ENCODE assay signal across 9 mouse cellular contexts in the genomic region with DNA sequence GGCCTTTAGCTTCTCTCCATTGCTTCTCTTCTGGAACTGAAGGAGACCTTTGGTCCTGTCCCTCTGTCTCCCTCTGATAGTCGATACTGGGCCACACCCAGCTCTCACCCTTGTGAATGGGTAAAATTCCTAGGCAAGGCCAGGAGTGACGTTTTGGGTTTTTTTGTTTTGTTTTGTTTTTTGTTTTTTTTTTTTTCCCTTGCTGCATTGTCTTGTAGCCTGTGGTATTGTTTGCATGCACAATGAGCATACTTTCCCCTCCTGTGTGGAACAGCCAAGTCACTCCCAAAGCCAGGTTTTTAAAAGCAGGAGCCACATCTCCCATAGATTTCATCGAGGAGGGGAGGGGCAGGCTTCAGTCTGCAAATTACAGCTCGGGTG. TPM values are rescaled to one million over a fixed set of nuclear protein-coding genes. Genes with fewer than 3 reads are reported as not detected.
A peak's percentile ranks its signal among the peaks of the same experiment; 100 is the strongest.
DNase-seq lines count a peak whose midpoint lies in the region; ATAC-seq and TF ChIP-seq lines count a peak whose summit lies in the region.
"Had no signal": no experiment of that assay in that cellular context is flagged by ENCODE, and none has a peak within 500 bp of the region (broad histone marks: within the 10 kb centered on the region; RNA-seq: fewer than 3 reads in every experiment).

No protein-coding gene starts in this region.

- DNase-seq in gastrocnemius, adult 2 months: no peak
- no peak for DNase-seq in gastrocnemius, postnatal 10 days
- DNase-seq in liver, embryonic 11.5 days (ENCODE audit: low spot score): no peak
- DNase-seq in liver, postnatal 0 days: no peak
- DNase-seq in right cerebral cortex, adult 18-20 months: no peak
- no peak for DNase-seq in retina, embryonic 14.5 days (ENCODE audit: low spot score)
- DNase-seq: lung, adult 2 months had no signal

- no peaks in the 10 kb centered on the region for H3K36me3 ChIP-seq in liver, embryonic 11.5 days (ENCODE audit: control insufficient read depth, insufficient read depth, low read length)
- no peaks in the 10 kb centered on the region for H3K36me3 ChIP-seq in liver, postnatal 0 days (replicated peaks; ENCODE audit: insufficient read depth, low read length)
- no peaks in the 10 kb centered on the region for H3K36me3 ChIP-seq in hindbrain, embryonic 12.5 days

- intact Hi-C loops in gastrocnemius, adult 2 months (cut with DNase I): loop anchor here (2.0 kb wide), 1 partner anchor 75 kb away; no protein-coding TSS in a partner anchor

- H3K27me3 ChIP-seq in liver, embryonic 11.5 days (replicated peaks; ENCODE audit: control insufficient read depth, insufficient read depth, low read length): no peaks in the 10 kb centered on the region
- no peaks in the 10 kb centered on the region for H3K27me3 ChIP-seq in liver, postnatal 0 days (ENCODE audit: insufficient read depth, low read length)
- H3K27me3 ChIP-seq in hindbrain, embryonic 12.5 days: no peaks in the 10 kb centered on the region

- TF ChIP-seq CTCF in gastrocnemius, adult 2 months (IDR thresholded peaks at IDR 0.05): no peak
- no peak for TF ChIP-seq CTCF in liver, postnatal 0 days (IDR thresholded peaks at IDR 0.05; ENCODE audit: low read depth)
- no peak for TF ChIP-seq CTCF in olfactory bulb, adult 2 months (IDR thresholded peaks at IDR 0.05; ENCODE audit: insufficient read depth, low read depth, low read length)

- peak overlapping the region; percentile 83 for H3K27ac ChIP-seq in gastrocnemius, adult 2 months
- H3K27ac ChIP-seq in liver, embryonic 11.5 days (ENCODE audit: low read depth, low read length): no peak overlapping the region
- H3K27ac ChIP-seq in liver, postnatal 0 days (ENCODE audit: low read depth): no peak overlapping the region
- H3K27ac ChIP-seq in hindbrain, embryonic 12.5 days: no peak overlapping the region
- peak overlapping the region; percentile 93 for H3K27ac ChIP-seq in olfactory bulb, adult 2 months (ENCODE audit: insufficient read depth, low read depth, low read length)

- TF ChIP-seq EP300 in liver, postnatal 0 days (IDR thresholded peaks at IDR 0.05; ENCODE audit: low read depth): no peak

- peak overlapping the region; percentile 55 for H3K4me3 ChIP-seq in gastrocnemius, adult 2 months
- no peak overlapping the region for H3K4me3 ChIP-seq in liver, embryonic 11.5 days (ENCODE audit: low read depth, low read length)
- no peak overlapping the region for H3K4me3 ChIP-seq in liver, postnatal 0 days (ENCODE audit: low read depth, low read length)
- no peak overlapping the region for H3K4me3 ChIP-seq in hindbrain, embryonic 12.5 days
- peak overlapping the region; percentile 22; the same call in 1 of the 2 replicates for H3K4me3 ChIP-seq in olfactory bulb, adult 2 months (ENCODE audit: insufficient read depth, low read depth, low read length)

- no peaks in the 10 kb centered on the region; the same call in 1 of the 2 replicates for H3K4me1 ChIP-seq in liver, embryonic 11.5 days (replicated peaks; ENCODE audit: control insufficient read depth, insufficient read depth, low read length)
- H3K4me1 ChIP-seq in liver, postnatal 0 days (ENCODE audit: insufficient read depth): no peaks in the 10 kb centered on the region
- peaks cover 10% of the 10 kb centered on the region for H3K4me1 ChIP-seq in hindbrain, embryonic 12.5 days
- peaks cover 41% of the 10 kb centered on the region for H3K4me1 ChIP-seq in olfactory bulb, adult 2 months (ENCODE audit: control insufficient read depth, insufficient read depth, low read length)

- WGBS in liver, embryonic 11.5 days: 38% methylated on average over 4 of the region's 4 CpGs
- WGBS in liver, postnatal 0 days (ENCODE audit: insufficient replicate concordance): 28% methylated on average over 4 of the region's 4 CpGs
- WGBS in hindbrain, embryonic 12.5 days: 45% methylated on average over 4 of the region's 4 CpGs
- 10% methylated on average over 4 of the region's 4 CpGs for WGBS in olfactory bulb, adult 2 months

- H3K9ac ChIP-seq in liver, embryonic 11.5 days (ENCODE audit: low read depth, low read length): no peak overlapping the region
- no peak overlapping the region for H3K9ac ChIP-seq in liver, postnatal 0 days (replicated peaks)
- no peak overlapping the region for H3K9ac ChIP-seq in hindbrain, embryonic 12.5 days

- no peak for TF ChIP-seq POLR2A in olfactory bulb, adult 2 months (IDR thresholded peaks at IDR 0.05; ENCODE audit: insufficient read depth, low read depth, low read length)

- no peaks in the 10 kb centered on the region for H3K9me3 ChIP-seq in liver, embryonic 11.5 days (ENCODE audit: control insufficient read depth, low read length)
- H3K9me3 ChIP-seq in liver, postnatal 0 days (ENCODE audit: low read length): no peaks in the 10 kb centered on the region
- H3K9me3 ChIP-seq in hindbrain, embryonic 12.5 days (replicated peaks): no peaks in the 10 kb centered on the region

- peak overlapping the region; percentile 8; the same call in 1 of the 2 replicates for H3K4me2 ChIP-seq in liver, embryonic 11.5 days
- no peak overlapping the region for H3K4me2 ChIP-seq in liver, postnatal 0 days (ENCODE audit: low read depth, low read length)
- peak overlapping the region; percentile 30; the same call in 1 of the 2 replicates for H3K4me2 ChIP-seq in hindbrain, embryonic 12.5 days (replicated peaks)

- no peak for ATAC-seq in liver, embryonic 11.5 days (replicated peaks; ENCODE audit: low FRiP score)
- no peak for ATAC-seq in liver, postnatal 0 days
- ATAC-seq in hindbrain, embryonic 12.5 days (ENCODE audit: low FRiP score): no peak

RNA-seq across cellular contexts. Expression of gene Adarb1, which starts 16.0 kb away (rescaled TPM):
- total RNA-seq in gastrocnemius, adult 2 months (2021): 1 to 10 TPM; 6.6 to 8.9 TPM
- total RNA-seq in gastrocnemius, postnatal 10 days (2021): 1 to 10 TPM; 7.5 to 9.2 TPM
- 3.5 and 4.5 TPM in 2 replicates for polyA plus RNA-seq in liver, embryonic 11.5 days (2014; fragmentation: Nextera tagmentation; extraction: Ambion mirVana)
- 1.8 TPM in 2 replicates for polyA plus RNA-seq in liver, postnatal 0 days (2015; fragmentation: Nextera tagmentation; extraction: Ambion mirVana)
- polyA plus RNA-seq in hindbrain, embryonic 12.5 days (2016; fragmentation: Nextera tagmentation; extraction: Ambion mirVana): 10.3 and 10.6 TPM in 2 replicates
- polyA plus RNA-seq in olfactory bulb, adult 2 months (2012; ENCODE audit: insufficient read depth, insufficient read length, low replicate concordance, missing spikeins): 127 TPM in 1 of 2 replicates, not detected in the other

Comparison
In these comparisons a context has a peak if more than half of its experiments do, and no peak if none do; other contexts are left out.
1. H3K27ac ChIP-seq: peak in gastrocnemius, adult 2 months (single experiment) and olfactory bulb, adult 2 months (single experiment); none in liver, embryonic 11.5 days (single experiment), liver, postnatal 0 days (single experiment) and hindbrain, embryonic 12.5 days (single experiment).
2. H3K4me3 ChIP-seq: peak in gastrocnemius, adult 2 months (single experiment) and olfactory bulb, adult 2 months (single experiment); none in liver, embryonic 11.5 days (single experiment), liver, postnatal 0 days (single experiment) and hindbrain, embryonic 12.5 days (single experiment).